Mouse (Mus musculus): ENCODE measurements around the gene Fmo1.

Fmo1 gene

DNA sequence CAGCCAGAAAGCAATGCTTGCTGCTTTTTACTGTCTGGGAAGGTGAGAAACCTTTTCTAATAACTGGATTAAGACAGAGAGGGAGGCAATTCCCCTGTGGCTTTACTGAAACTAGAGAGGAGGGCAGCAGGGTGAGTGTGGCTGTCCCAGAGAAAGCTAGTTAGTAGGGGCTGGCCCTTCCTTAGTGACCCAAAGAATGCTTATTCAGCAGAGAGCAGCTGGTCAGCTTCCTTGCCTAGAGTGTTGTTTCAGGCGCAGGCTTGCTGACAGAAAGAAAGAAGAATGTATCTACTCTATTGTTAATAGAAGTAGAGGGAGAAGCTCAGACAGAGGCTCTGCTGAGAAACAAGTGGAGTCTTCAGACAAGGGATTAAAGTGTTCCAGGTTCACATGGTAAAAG is 4.1 kb downstream of the Fmo1 start:
- no peak for DNase-seq (ENCODE audit: low spot score in 2 of 2)

DNA sequence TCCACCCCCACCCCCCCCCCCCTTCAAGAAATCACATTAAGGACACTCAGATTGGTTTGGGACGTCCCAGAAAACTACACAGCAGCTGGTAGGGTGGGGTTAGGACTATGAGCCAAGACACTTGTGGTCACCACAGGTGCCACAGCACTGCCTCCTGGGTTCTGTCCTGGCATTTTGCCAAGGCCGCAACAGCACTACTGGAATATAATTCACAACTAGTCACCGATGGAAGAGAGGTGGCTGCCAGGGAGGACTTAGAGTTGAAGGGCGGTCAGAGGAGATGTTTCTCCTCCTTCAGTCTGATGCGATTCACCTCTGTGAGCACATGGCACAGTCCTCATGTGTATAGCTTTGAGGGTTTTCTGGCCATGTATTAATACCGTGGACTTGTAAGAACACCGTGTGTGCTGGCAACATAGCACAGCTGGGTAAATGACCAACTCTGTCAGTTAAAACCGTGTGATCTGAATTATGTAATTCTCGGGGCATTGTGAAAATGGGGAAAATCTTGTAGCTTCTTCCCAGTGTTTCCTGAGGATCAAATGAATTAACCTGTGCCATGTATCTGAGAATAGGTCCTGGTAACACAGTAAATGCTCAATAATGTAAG is 6.3 kb downstream of the Fmo1 start:
- DNase-seq (ENCODE audit: low spot score in 2 of 2): no peak

DNA sequence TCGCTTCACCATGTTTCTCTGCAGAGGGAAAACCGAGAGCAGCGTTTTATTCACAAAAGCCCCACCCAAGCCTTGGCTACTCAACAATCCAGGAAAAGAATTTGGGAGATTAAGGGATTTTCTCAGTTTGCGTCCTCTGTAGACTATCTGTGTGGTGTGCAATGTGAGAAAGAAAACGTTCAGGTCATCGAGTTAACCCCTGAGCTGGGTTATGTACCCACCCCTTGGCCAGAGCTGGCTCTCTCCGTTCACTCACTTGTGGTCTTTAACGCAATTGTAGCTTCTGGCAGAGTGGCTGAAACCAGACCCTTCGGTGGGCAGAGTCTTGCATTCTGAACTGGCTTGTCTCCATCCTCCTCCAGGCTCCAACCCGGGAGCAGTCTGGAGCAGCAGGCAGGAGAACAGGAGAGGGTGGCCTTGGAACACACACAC is 6.8 kb downstream of the Fmo1 start:
- no peak for DNase-seq (ENCODE audit: low spot score in 2 of 2)

DNA sequence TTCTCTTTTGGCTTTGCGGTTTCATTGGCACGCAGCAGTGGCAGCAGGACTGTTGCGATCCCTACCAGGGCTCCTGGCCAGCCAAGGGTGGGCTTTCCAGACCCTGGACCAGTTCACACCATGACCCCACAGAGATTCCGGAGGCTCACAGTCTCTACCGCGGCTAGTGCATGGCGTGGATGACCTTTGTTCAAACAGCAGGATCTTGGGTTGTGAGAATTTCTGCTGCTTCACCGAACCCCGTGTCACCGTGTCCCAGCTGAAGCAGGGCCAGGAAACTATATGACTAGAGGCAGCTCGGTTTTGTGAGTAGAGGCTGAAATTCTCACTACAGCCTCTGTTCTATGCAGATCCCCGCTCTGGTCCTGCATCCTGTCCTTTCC is 7.7 kb downstream of the Fmo1 start:
- DNase-seq (ENCODE audit: low spot score in 2 of 2): no peak

DNA sequence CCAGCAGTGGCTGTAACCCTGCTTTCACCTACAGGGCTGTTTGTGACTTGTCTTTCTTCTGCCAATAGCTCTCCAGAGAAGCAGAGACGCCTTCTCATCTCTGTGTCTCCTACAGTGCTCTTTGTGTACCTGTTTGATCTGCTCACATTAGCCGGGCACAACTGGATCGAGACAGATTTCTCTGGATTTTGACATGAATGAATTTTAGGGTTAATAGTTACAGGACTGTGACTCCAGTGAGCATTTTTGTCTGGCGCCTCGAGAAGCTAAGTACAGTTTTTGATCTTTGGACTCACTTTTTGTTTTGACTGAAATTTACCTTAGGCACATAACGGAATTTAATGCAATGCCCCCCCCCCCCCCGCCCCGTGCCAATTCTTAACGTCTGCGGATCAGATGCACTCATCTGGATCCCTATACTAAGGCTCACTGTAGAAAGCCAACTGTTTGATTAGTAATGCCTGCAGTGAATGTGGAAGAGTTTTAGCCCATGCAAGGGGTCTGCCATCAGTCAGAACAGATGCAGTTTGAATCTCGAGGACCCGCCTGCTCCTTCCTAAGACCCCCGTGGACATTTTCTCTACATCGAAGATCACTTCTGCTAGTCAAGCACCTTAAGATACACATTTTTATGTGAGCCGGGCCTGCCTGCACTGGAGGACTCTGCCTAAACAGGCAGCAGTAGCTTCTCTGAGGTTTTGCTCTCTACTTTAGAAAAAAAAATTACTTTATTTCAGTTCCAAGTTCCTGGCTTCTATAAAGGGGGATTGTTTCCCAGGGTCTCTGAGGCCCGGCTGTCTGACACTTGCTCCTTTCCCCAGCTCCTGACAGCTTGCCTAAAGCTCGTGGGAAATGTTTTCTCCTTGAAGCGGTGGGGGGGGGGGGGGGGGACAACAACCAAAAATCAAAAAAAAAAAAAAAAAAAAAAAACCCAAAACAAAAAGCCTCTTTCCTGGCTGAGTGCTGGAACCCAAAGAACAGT is 8.4 kb downstream of the Fmo1 start:
- no peak for DNase-seq (ENCODE audit: low spot score in 2 of 2)

DNA sequence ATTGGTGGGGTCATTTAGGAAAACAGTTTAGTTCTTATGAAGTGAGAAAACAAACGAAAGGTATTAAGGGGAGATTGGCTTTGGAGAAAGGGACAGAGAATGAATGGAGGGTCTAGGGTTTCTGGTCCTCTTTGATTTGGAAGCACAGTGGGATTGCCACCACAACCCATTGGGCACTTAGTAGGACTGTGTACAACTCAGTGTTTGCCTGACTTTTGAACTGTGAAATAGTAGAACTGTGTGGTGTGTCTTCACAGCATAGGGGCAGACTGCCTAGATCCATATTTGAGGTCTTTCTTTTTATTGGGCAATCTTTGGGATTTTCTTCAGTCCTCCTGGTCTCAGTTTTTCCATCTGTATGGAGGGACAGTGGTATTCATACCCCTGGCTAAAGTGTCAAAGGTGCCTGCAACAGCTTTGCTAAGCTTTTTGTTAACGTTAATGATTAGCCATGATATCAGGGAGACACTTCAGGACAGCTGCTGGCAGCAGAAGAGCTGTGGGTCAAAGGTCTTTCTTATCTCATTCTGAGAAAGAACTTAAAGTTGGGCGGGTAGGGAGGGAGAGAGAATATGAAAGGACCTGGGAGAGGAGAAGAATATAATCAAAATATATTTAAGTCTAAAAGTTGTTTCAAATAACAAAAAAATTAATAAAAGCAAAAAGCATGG is 12.5 kb downstream of the Fmo1 start:
- DNase-seq (ENCODE audit: low spot score in 2 of 2): no peak

DNA sequence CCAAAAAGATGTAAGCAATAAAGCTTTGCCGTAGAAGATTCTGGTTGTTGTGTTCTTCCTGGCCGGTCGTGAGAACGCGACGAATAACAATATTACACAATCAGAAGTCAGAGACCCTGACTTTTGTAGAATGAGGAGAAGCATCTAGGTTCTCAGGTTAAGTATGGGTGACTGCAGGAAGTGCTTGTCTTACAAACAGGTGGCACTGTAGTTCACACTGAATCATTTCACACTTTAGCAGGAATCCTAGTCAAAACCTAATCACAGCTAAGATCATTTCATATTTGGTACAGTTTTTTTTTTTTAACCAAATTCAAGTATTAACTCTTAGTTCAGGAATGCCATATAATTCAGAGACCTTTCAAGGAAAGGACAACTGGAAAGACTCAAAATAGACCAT is 18.9 kb downstream of the Fmo1 start:
- DNase-seq (ENCODE audit: low spot score in 2 of 2): no peak

DNA sequence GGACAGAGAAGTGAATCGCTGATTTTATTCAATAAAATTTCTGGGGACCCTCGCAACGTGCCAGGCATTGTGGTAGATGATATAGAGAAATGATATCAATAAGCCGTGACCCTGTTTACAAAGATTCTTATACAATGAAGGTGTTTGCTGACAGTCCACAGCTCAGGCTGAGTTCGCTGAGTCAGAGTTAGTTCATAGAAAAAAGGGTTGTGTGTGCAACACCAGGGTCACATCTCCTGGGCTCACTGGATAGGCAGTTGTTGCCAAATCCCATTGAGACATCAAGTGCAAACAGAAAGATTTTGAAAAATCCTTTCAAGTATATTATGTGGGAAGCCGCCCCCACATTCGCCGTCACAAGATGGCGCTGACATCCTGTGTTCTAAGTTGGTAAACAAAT is 26.2 kb downstream of the Fmo1 start:
- no peak for DNase-seq (ENCODE audit: low spot score in 2 of 2)

DNA sequence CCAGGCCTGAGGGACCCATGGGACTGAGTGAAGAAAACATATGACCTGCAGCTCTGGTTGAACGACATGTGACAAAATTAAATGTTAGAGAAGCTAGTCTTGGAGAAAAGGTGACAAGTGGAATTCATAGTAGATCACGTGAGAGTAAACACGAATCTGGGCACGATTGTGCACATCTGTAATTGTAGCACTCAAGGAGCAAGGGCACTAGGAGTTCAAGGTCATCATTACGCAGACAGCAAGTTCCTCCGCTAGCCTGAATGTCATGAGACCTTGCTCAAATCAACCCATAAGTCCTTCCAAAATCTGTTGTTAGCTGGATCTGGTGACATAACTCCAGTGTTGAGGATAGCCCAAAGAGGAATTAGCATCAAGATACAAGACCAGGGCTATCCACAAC is 27.4 kb downstream of the Fmo1 start:
- no peak for DNase-seq (ENCODE audit: low spot score in 2 of 2)

DNA sequence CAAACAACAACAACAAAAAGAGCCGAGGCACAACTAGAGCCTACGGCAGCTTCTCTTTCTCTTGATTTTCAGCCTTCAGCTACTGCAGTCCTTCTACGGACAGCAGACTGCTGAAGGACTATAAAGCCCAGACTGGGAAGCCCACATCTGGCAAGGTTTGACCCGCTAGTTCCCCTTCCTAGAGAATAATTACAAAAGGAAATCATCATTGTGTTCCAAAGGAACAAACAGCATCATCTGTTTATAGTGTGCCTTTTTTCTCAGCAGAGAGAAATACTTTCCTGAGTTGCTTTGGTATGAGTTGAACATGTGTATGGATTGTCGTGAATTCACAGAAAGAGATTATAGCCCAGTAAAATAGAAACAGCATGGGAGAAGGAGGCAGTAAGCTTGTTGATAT is 32.1 kb downstream of the Fmo1 start:
- DNase-seq (ENCODE audit: low spot score in 2 of 2): no peak

DNA sequence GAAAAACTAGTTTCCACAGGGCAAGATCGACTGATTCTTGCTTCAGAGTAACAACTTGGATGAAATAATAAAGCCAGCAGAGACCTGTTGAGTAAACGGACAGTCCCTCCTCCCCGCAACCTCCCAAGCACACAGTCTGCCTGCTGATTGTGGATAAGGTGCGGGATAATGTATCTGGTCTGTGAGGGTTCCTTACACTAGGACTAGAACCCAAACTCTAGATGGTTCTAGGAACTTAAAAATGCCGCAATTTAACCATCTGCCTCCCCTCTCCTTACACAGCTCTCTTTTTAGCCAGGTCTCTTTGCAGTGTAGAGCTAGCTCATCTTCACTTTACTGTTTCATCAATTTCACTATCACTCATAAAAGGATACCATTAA is 33.8 kb downstream of the Fmo1 start:
- no peak for DNase-seq (ENCODE audit: low spot score in 2 of 2)

DNA sequence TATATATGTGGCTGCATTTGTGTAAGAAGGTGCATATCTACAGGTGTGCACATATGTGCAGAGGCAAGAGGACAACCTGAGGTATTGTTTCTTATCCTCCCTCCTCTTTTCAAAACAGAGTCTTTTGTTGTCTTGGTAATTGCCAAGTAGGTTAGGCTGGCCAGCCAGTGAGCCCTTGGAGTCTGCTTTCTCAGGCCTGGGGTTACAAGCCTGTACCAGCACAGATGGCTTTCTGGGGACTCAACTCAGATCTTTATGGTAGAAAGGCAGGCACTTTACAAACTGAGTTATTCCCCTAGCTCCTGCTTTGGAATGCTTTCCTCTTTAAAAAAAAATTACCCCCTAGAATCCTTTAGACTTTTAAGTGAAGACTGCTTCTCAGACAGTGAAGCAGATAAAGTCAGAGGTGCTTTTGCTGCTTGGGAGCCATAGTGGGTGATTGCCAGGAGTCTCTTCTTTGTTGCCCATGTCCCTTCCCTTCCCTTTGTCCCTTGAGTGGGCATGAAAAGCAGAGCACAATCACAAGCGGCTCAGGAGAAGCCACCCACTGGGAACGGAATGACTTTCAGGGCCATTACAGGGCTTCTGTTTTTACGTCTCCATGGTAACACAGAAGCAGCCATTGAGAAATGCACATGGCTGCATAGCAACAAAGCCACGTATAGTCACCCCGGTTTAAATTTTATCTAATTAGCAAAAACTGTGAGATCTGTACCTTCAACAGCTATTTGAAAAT is 34.4 kb downstream of the Fmo1 start:
- DNase-seq (ENCODE audit: low spot score in 2 of 2): no peak

DNA sequence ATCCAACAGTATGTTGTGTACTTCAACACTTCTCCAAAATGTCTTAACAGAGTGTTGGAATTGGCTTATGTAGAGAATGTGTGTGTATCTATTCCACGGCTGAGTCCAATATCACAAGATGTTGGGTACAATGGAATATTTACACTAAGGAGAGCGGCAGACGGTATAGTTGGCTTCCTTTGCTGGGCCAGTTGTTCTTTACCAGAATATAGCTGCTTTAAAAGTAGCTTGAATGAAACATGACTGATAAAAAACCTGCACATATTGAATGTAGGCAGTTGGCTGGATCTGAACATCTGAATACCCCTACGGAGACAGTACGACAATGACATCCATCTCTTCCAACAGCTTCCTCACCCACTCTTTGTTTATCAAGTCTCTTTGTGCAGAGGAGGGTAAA is 47.1 kb downstream of the Fmo1 start:
- DNase-seq (ENCODE audit: low spot score in 2 of 2): no peak

DNA sequence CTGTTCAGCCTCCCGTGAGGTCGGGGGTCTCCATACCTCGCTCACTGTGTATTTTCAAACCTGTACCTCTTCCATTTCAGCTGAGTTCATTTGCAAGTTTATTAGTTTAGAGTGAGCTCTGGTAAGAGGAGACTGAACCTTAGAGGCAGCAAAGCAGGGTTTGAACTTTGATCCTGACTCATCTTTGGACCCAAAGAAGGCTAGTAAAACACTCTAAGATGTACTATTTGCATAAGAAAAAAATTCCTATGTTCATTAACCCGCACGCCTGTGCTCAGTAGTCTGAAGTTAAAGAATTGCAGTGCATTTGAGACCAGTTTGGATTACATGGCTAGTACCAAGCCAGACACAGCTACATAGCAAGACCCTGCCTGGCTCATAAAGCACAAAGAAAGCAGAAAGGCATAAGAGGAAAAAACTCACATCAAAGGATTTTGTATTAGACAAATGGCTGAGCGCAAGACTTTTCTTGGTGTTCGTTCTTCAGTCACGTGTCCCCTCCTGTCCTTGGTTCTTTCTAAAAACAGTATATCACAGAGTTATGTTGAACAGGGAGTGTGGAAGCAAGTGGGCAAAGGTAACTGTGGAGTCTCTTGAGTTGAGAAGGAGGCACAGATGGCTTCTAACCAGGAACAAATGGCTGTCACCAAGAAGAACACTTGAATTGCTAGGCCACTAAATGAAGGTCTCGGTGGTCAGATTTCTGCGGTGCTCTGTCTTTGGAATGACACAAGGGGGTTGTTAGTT is 50.9 kb downstream of the Fmo1 start:
- DNase-seq (ENCODE audit: low spot score in 2 of 2): no peak

DNA sequence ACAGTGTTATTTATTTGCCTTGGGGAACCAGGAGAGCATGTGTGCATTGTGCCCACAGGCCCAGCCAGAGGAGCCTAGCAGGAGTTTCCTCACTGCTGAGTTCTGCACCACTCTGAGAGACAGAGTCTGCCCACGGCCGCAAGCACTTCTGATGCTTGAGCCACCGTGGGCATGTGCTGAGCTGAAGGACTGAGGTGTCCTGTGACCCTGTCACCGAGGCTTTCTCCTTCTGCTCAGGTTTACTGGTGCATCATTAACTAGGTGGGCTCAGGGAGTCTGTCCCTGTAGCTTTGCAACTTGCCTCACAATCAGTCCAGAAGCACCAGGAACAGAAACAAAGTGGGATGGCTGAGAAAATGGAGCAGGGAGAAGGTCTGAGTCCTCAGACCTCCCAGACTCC is 51.5 kb downstream of the Fmo1 start:
- no peak for DNase-seq (ENCODE audit: low spot score in 2 of 2)

DNA sequence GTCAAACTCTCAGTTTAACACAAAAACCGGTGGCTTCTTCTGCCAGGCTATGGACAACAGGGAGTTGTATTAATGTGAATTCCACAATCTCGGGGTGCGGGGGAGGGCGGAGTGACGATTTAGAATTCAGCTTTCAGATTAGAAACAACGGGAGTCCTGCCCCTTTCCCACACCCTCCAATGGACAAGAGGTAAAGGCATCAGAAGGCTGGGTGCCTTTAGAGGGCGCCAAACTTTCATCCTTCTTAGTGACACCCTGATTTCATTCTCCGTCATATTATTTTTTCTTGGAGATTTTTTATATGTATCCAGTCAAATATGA is 52.6 kb downstream of the Fmo1 start, which contains the start of gene Fmo4:
Fmo4 (minus strand) TSS at position 137 of the 321 bp plus-strand sequence.
- no peak for DNase-seq (ENCODE audit: low spot score in 2 of 2)

DNA sequence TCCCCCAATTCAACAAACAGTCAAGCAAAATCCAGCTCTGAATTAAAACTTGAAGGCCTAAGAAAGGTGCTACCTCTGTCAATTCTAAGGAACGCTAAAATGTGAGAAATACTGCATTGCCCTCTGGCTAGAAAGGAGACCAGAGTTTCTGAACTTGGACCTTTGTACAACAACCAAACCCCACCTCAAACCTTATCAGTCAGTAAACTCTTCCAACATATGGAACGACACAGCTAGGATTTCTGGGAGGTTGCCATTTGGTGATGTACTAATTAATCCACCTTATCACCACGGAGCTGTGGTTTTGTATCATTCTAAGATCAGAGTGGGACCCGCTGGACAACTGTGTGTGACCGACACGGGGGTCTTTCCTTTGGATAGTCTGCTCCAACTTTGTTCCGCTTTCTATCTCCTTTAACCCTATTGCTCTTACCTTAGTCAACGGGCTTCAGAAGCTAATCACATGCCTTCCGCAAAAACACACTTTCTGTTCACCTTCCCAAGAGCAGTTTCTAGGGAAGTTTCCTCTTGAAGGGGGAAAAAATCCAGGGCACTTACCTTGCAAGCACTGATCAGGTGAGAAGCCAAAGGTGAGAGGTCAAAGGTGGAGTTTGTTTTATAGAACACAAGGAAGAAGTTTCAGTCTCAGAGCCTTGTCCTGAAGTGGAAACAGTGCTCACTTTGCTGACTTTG is 53.1 kb downstream of the Fmo1 start:
- no peak for DNase-seq (ENCODE audit: low spot score in 2 of 2)

DNA sequence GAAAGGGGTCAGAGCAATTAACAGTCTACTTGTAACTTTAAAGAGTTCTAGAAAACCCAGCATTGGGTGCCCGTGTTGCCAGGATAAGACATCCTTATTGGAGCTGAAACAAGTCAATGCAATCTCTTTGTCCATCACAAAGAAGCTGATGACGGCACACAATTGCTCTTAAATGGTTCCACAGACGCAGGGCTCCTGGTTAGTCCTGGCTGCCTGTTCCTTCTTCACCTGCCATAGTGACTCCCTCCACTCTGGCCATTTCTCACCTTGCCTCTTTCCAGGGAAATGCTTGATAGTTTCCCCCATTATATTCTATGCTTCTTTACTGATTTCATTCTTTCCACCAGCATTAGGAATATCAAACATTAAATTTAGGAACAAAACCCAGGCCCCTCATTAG is 57.9 kb downstream of the Fmo1 start:
- no peak for DNase-seq (ENCODE audit: low spot score in 2 of 2)

DNA sequence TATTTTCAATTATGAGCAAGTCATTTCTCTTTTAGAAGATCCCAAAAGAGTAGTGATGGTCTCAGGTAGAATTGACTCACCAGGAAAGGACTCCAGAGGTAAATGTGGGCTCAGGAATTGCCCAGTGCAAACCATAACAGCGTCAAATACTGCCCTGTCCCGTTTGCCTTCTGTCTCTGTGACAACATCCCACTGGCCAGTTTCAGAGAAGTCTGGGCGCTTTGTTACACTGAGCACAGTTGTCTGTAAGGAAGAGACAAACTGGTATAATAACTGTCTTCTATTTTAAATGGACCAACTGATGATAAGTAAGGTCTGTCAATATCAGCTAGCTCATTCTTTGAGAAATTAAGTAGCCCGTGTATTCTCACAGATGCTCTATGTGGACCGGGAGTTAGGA is 59.0 kb downstream of the Fmo1 start:
- DNase-seq (ENCODE audit: low spot score in 2 of 2): no peak

DNA sequence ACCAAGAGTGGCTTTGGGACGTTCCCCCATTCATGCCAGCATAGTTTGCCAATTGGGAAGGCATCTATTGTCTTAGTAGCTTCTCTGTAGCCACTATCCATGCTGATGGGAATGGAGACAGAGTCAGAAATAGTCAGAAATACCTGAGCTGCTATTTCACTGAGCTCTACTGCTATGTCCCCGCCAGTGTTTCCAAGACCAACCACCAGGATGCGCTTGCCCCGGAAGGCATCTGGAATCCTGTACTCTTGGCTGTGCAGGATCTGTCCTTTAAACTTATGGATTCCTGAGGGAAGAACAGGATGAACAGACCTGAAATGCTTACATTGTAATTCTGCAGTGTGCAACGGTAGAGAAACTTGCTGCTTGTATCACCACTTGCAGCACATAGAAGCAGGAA is 61.4 kb downstream of the Fmo1 start:
- no peak for DNase-seq (ENCODE audit: low spot score in 2 of 2)

DNA sequence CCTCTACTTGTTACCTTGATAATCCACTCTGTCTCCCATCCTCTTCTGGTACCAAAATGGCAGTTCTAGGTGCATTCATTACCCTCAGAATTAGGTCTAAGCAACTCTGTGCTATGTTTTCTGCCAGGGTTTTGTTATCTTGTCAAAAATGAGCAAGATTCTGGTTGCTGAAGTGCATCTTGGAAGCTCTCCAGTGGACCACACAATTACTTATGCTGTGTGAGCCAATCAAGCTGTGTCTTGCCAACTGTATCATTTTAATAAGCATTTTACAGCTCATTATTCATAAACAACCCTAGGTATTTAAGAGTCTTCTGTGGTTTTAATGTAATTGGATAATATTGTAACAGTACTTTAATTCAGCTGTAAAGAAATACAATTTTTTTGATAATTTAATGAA is 70.0 kb downstream of the Fmo1 start:
- DNase-seq (ENCODE audit: low spot score in 2 of 2): no peak
